Mouse (Mus musculus) limb, embryonic 13.5 days (tissue): ENCODE data around the gene Slc17a7. TPM values are rescaled to one million over a fixed set of nuclear protein-coding genes. Genes with fewer than 3 reads are reported as not detected.

Experiments
- ATAC-seq: fragments of 200-750 bp; cut with Nextera tagmentation; 2 replicates; pipeline ENCODE4 v1.8.0; 2017; ENCODE audit warnings: low read depth, moderate number of reproducible peaks, moderate TSS enrichment; ENCODE audit not compliant: low FRiP score
- H3K27ac ChIP-seq: fragments of 300-500 bp; sonication (generic); 2 replicates; pipeline ENCODE4 v1.5.1; 2015; ENCODE audit warnings: inconsistent platforms, mild to moderate bottlenecking, moderate library complexity
- H3K27me3 ChIP-seq: fragments of 300-500 bp; sonication (generic); 2 replicates; pipeline ENCODE4 v1.6.1; 2015; ENCODE audit warnings: mild to moderate bottlenecking, inconsistent platforms
- H3K36me3 ChIP-seq: fragments of 300-500 bp; sonication (generic); 2 replicates; pipeline ENCODE4 v1.6.1; 2015; ENCODE audit warnings: inconsistent platforms, mild to moderate bottlenecking, moderate library complexity
- H3K4me1 ChIP-seq: fragments of 300-500 bp; sonication (generic); 2 replicates; pipeline ENCODE4 v1.6.1; 2015; ENCODE audit warnings: inconsistent platforms
- H3K4me2 ChIP-seq: fragments of 300-500 bp; sonication (generic); replicated peaks from 2 replicates; pipeline ENCODE4 v1.6.1; 2015; ENCODE audit warnings: inconsistent platforms, mild to moderate bottlenecking, moderate library complexity
- H3K4me3 ChIP-seq: fragments of 300-500 bp; sonication (generic); 2 replicates; pipeline ENCODE4 v1.5.1; 2015; ENCODE audit warnings: moderate library complexity, mild to moderate bottlenecking, inconsistent platforms
- H3K9ac ChIP-seq: fragments of 300-500 bp; sonication (generic); 2 replicates; pipeline ENCODE4 v1.6.1; 2015; ENCODE audit warnings: mild to moderate bottlenecking, inconsistent platforms
- H3K9me3 ChIP-seq: fragments of 300-500 bp; sonication (generic); 2 replicates; pipeline ENCODE4 v1.6.1; 2016; ENCODE audit warnings: inconsistent platforms
- WGBS: fragments of 180-500 bp; shearing (Covaris S2); methylation state at CpG from one replicate; pipeline ENCODE4 v1.1.7; 2015; 5-methylcytosine and 5-hydroxymethylcytosine counted together
- polyA plus RNA-seq: library from polyadenylated mRNA; unstranded; fragments of >200 nt; fragmentation: Nextera tagmentation; extraction: Ambion mirVana; gene quantifications from 2 replicates; pipeline ENCODE4 v1.2.1, GENCODE M21; 2015

Gene Slc17a7
- polyA plus RNA-seq, 1 experiment from 2014 or later: 0.19 TPM

GRCm38 (mm10) chr7:45160316-45160800, 3.4 kb upstream of the Slc17a7 start:
- ATAC-seq: no peak
- 91% methylated on average over 6 of the region's 6 CpGs for WGBS
- Histone ChIP-seq H3K9me3 (no peaks in the 10 kb centered on the region), H3K4me3 (no peak overlapping the region), H3K4me1 (peaks cover 15% of the 10 kb centered on the region), H3K9ac (no peak overlapping the region), H3K27me3 (peaks cover 30% of the 10 kb centered on the region), H3K27ac (no peak overlapping the region), H3K36me3 (peaks cover 39% of the 10 kb centered on the region), H3K4me2 (no peak overlapping the region)

GRCm38 (mm10) chr7:45160866-45161265, 2.9 kb upstream of the Slc17a7 start:
- peaks cover 35% of the 10 kb centered on the region for H3K27me3 ChIP-seq
- peaks cover 39% of the 10 kb centered on the region for H3K36me3 ChIP-seq
- no peak overlapping the region for H3K9ac ChIP-seq
- H3K4me1 ChIP-seq: peaks cover 13% of the 10 kb centered on the region
- no peaks in the 10 kb centered on the region for H3K9me3 ChIP-seq
- no peak overlapping the region for H3K4me3 ChIP-seq
- 92% methylated on average over 3 of the region's 3 CpGs for WGBS
- no peak overlapping the region for H3K4me2 ChIP-seq
- H3K27ac ChIP-seq: no peak overlapping the region
- ATAC-seq: no peak

- no peak overlapping the region for H3K27ac ChIP-seq
- H3K9me3 ChIP-seq: no peaks in the 10 kb centered on the region
- H3K9ac ChIP-seq: peak overlapping the region; percentile 48; the same call in 1 of the 2 replicates
- peaks cover 39% of the 10 kb centered on the region for H3K36me3 ChIP-seq
- H3K27me3 ChIP-seq: peaks cover 45% of the 10 kb centered on the region
- ATAC-seq: peak; percentile 93
- peaks cover 13% of the 10 kb centered on the region for H3K4me1 ChIP-seq
- peak overlapping the region; percentile 40 for H3K4me3 ChIP-seq
- peak overlapping the region; percentile 72 for H3K4me2 ChIP-seq
- 5% methylated on average over 35 of the region's 35 CpGs for WGBS
Observed at GRCm38 (mm10) chr7:45161612-45162473, 1.9 kb upstream of the Slc17a7 start.

DNA sequence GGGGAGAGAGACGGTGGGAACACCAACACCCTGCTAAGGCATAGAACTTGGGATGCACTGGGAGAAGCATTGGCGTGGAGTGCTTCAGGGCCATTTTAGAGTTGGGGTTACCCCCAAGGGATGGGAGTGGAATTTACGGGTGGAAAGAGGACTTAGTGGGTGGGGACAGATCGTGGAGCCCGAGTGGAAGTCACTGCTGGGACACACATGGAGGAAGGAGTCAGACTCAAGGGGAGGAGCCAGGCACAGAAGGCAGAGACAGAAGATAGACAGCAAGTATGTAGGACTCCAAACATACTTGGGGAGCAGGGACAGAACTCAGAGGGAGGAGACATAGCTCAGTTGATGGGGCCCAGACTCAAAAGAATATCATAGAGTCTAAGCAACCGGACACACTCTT, 1.2 kb upstream of the Slc17a7 start:
- H3K4me1 ChIP-seq: peaks cover 13% of the 10 kb centered on the region
- ATAC-seq: 0 out of 2 replicates have a peak, but pooled peaks have one; percentile 2
- H3K36me3 ChIP-seq: peaks cover 34% of the 10 kb centered on the region
- no peaks in the 10 kb centered on the region for H3K9me3 ChIP-seq
- H3K27ac ChIP-seq: no peak overlapping the region
- peak overlapping the region; percentile 40 for H3K4me3 ChIP-seq
- WGBS: 25% methylated on average over 6 of the region's 6 CpGs
- H3K27me3 ChIP-seq: peaks cover 52% of the 10 kb centered on the region
- peak overlapping the region; percentile 48; the same call in 1 of the 2 replicates for H3K9ac ChIP-seq
- peak overlapping the region; percentile 72 for H3K4me2 ChIP-seq

GRCm38 (mm10) chr7:45162996-45163615, 643 bp upstream of the Slc17a7 start:
- no peak for ATAC-seq
- Histone ChIP-seq H3K9me3 (no peaks in the 10 kb centered on the region), H3K4me2 (peak overlapping the region; percentile 72; the same call in 1 of the 2 replicates), H3K27ac (no peak overlapping the region), H3K4me3 (peak overlapping the region; percentile 47), H3K27me3 (peaks cover 58% of the 10 kb centered on the region), H3K9ac (no peak overlapping the region), H3K4me1 (peaks cover 13% of the 10 kb centered on the region), H3K36me3 (peaks cover 28% of the 10 kb centered on the region)
- 69% methylated on average over 9 of the region's 9 CpGs for WGBS

- Histone ChIP-seq H3K9ac (no peak overlapping the region), H3K4me1 (peaks cover 13% of the 10 kb centered on the region), H3K36me3 (peaks cover 11% of the 10 kb centered on the region), H3K27ac (no peak overlapping the region), H3K27me3 (peaks cover 75% of the 10 kb centered on the region), H3K4me2 (no peak overlapping the region), H3K9me3 (peaks cover 13% of the 10 kb centered on the region), H3K4me3 (no peak overlapping the region)
- ATAC-seq: no peak
- WGBS: 67% methylated on average over 5 of the region's 5 CpGs
Observed at GRCm38 (mm10) chr7:45164833-45165232, 1.1 kb downstream of the Slc17a7 start.

- no peak overlapping the region for H3K4me3 ChIP-seq
- H3K9ac ChIP-seq: no peak overlapping the region
- ATAC-seq: no peak
- no peak overlapping the region for H3K4me2 ChIP-seq
- peaks cover 13% of the 10 kb centered on the region for H3K4me1 ChIP-seq
- 0 out of 2 replicates have a peak, but pooled peaks cover 3% of the 10 kb centered on the region for H3K36me3 ChIP-seq
- WGBS: 46% methylated on average over 11 of the region's 11 CpGs
- H3K9me3 ChIP-seq: peaks cover 22% of the 10 kb centered on the region
- peaks cover 84% of the 10 kb centered on the region for H3K27me3 ChIP-seq
- no peak overlapping the region for H3K27ac ChIP-seq
Observed at GRCm38 (mm10) chr7:45165701-45166100, 2.0 kb downstream of the Slc17a7 start.

DNA sequence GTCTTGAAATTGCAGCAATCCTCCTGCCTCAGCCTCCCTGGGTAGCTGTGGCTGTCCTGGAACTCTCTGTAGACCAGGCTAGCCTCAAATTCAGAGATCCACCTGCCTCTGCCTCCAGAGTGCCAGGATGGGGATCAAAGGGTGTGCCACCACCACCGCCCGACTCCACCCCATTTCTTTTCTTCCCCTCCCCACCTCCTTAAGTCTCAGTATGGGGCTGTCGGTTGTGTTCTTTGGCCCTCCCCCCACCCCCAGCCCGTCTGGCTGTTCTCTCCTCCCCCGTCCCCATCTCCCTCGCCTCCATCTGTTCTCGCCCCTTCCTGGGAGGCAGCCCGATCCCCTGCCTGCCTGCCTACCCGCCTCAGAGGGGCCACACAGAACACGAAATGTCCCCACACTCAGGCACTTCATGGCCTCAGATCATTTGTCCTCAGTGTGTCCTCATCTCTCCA, 3.2 kb downstream of the Slc17a7 start:
- H3K27ac ChIP-seq: no peak overlapping the region

GRCm38 (mm10) chr7:45167761-45168445, 4.2 kb downstream of the Slc17a7 start:
- Histone ChIP-seq H3K4me1 (peaks cover 6% of the 10 kb centered on the region), H3K36me3 (no peaks in the 10 kb centered on the region), H3K4me3 (no peak overlapping the region), H3K27me3 (peaks cover 100% of the 10 kb centered on the region), H3K4me2 (no peak overlapping the region), H3K9ac (no peak overlapping the region), H3K9me3 (peaks cover 23% of the 10 kb centered on the region), H3K27ac (no peak overlapping the region)
- WGBS: 2% methylated on average over 19 of the region's 19 CpGs
- no peak for ATAC-seq

More for the DNA sequence above, 3.2 kb downstream of the Slc17a7 start:
- Histone ChIP-seq H3K36me3 (no peaks in the 10 kb centered on the region), H3K4me3 (no peak overlapping the region), H3K4me2 (no peak overlapping the region), H3K9me3 (peaks cover 23% of the 10 kb centered on the region), H3K27me3 (peaks cover 97% of the 10 kb centered on the region), H3K9ac (no peak overlapping the region), H3K4me1 (peaks cover 13% of the 10 kb centered on the region)
- 15% methylated on average over 10 of the region's 10 CpGs for WGBS
- ATAC-seq: no peak

- Histone ChIP-seq H3K36me3 (no peaks in the 10 kb centered on the region), H3K9ac (no peak overlapping the region), H3K27ac (no peak overlapping the region), H3K4me1 (peaks cover 5% of the 10 kb centered on the region), H3K9me3 (peaks cover 23% of the 10 kb centered on the region), H3K4me2 (no peak overlapping the region), H3K4me3 (0 out of 2 replicates have a peak overlapping the region, but pooled peaks have one; percentile 7), H3K27me3 (peaks cover 97% of the 10 kb centered on the region)
- WGBS: 6% methylated on average over 24 of the region's 24 CpGs
- ATAC-seq: no peak
Observed at GRCm38 (mm10) chr7:45168656-45169055, 4.9 kb downstream of the Slc17a7 start.

DNA sequence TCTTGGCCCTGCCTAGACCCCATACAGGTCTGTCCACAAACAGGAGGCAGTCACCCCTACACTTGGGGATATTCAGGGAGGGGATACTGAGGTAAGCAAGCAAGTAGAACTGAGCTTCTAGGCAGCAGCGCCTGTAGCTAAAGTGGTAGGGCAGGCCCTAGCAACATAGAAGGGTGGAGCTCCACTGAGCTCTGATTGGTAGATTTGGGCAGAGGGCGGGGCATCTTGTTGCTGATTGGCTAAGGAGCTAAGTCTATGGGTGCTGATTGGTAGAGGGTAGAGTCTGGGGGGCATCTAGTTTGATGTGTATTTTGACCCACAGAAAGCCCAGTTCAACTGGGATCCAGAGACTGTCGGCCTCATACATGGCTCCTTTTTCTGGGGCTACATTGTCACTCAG, 5.7 kb downstream of the Slc17a7 start:
- peaks cover under 1% of the 10 kb centered on the region; the same call in 1 of the 2 replicates for H3K4me1 ChIP-seq
- H3K9ac ChIP-seq: no peak overlapping the region
- 88% methylated on average over 3 of the region's 3 CpGs for WGBS
- H3K36me3 ChIP-seq: no peaks in the 10 kb centered on the region
- H3K4me3 ChIP-seq: no peak overlapping the region; the same call in 1 of the 2 replicates
- H3K4me2 ChIP-seq: no peak overlapping the region
- H3K27ac ChIP-seq: no peak overlapping the region
- H3K9me3 ChIP-seq: peaks cover 23% of the 10 kb centered on the region
- peaks cover 97% of the 10 kb centered on the region for H3K27me3 ChIP-seq
- ATAC-seq: no peak
